Mouse (Mus musculus) small intestine, adult 2 months (tissue): ENCODE measurements around the gene Orc5. TPM values are rescaled to one million over a fixed set of nuclear protein-coding genes. Genes with fewer than 3 reads are reported as not detected.

Experiments used
- H3K27ac ChIP-seq: fragments of 200-500 bp; 2 replicates; pipeline ENCODE4 v1.5.1; 2012; ENCODE audit warnings: low read depth, low read length, control low read depth, inconsistent platforms; ENCODE audit not compliant: insufficient read depth
- H3K27me3 ChIP-seq: fragments of 200-500 bp; 2 replicates; pipeline ENCODE4 v1.6.1; 2012; ENCODE audit warnings: mild to moderate bottlenecking, moderate library complexity, low read length, inconsistent platforms; ENCODE audit not compliant: control insufficient read depth, insufficient read depth
- H3K36me3 ChIP-seq: fragments of 200-500 bp; 2 replicates; pipeline ENCODE4 v1.6.1; 2012; ENCODE audit warnings: mild to moderate bottlenecking, low read length, control low read depth, inconsistent platforms; ENCODE audit not compliant: control insufficient read depth, insufficient read depth
- H3K4me1 ChIP-seq: fragments of 200-500 bp; 2 replicates; pipeline ENCODE4 v1.6.1; 2012; ENCODE audit warnings: low read length, inconsistent platforms, mixed read lengths; ENCODE audit not compliant: control insufficient read depth, insufficient read depth, insufficient read length
- H3K4me3 ChIP-seq: fragments of 200-500 bp; 2 replicates; pipeline ENCODE4 v1.5.1; 2012; ENCODE audit warnings: low read depth, mild to moderate bottlenecking, control low read depth, inconsistent platforms, low read length, moderate library complexity
- CTCF ChIP-seq: fragments of 200-500 bp; IDR thresholded peaks from 2 replicates; pipeline ENCODE4 v1.5.1; 2012; ENCODE audit warnings: low read depth, mild to moderate bottlenecking, control low read depth, inconsistent platforms, low read length, moderate library complexity, mixed read lengths; ENCODE audit not compliant: insufficient replicate concordance, insufficient read length; ENCODE audit errors: extremely low read depth
- POLR2A ChIP-seq: fragments of 200-500 bp; IDR thresholded peaks from 2 replicates; pipeline ENCODE4 v1.6.1; 2012; ENCODE audit warnings: low read depth, mild to moderate bottlenecking, control low read depth, inconsistent platforms, low read length, moderate library complexity
- WGBS: fragments of 180-500 bp; shearing (Covaris S2); methylation state at CpG from one replicate; pipeline ENCODE4 v1.1.7; 2018; 5-methylcytosine and 5-hydroxymethylcytosine counted together
- polyA plus RNA-seq: library from polyadenylated mRNA; depleted of rRNA; stranded (reverse); fragments of >200 nt; gene quantifications from 2 replicates; pipeline ENCODE4 v1.2.3, GENCODE M21; 2012

Gene Orc5
- polyA plus RNA-seq, 1 experiment: 1.2 TPM

- 44% methylated on average over 1 of the region's 1 CpGs for WGBS
- TF ChIP-seq CTCF (no peak), POLR2A (no peak)
Measured at GRCm38 (mm10) chr5:22574161-22574560, 23.9 kb upstream of the Orc5 start.

GRCm38 (mm10) chr5:22573696-22574095, 23.5 kb upstream of the Orc5 start:
- Histone ChIP-seq H3K4me3 (no peak overlapping the region), H3K27me3 (no peaks in the 10 kb centered on the region), H3K36me3 (no peaks in the 10 kb centered on the region), H3K27ac (no peak overlapping the region), H3K4me1 (no peaks in the 10 kb centered on the region)
- 59% methylated on average over 2 of the region's 2 CpGs for WGBS
- no peak for TF ChIP-seq CTCF
- TF ChIP-seq POLR2A: no peak

More at GRCm38 (mm10) chr5:22574161-22574560, 23.9 kb upstream of the Orc5 start:
- H3K27me3 ChIP-seq: no peaks in the 10 kb centered on the region
- H3K36me3 ChIP-seq: no peaks in the 10 kb centered on the region
- no peaks in the 10 kb centered on the region for H3K4me1 ChIP-seq
- H3K27ac ChIP-seq: no peak overlapping the region
- H3K4me3 ChIP-seq: no peak overlapping the region

DNA sequence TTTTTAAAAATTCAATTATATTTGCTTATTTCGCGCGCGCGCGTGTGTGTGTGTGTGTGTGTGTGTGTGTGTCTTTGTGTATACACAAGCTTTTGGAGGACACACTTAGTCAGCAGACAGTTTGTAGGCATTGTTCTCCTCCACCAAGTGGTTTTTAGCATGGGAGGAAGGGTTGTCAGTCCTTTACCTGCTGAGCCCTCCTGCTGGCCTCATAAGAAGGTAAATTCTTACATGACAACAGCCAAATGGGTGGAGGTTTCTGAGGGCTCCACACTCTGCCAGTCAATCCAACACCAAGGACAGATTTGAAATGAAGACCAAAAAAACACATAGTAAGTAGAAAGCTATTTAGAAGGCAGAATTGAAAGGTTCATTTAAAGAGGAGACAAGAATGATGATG, 22.7 kb upstream of the Orc5 start:
- Histone ChIP-seq H3K36me3 (no peaks in the 10 kb centered on the region), H3K27ac (no peak overlapping the region), H3K4me1 (no peaks in the 10 kb centered on the region), H3K27me3 (no peaks in the 10 kb centered on the region), H3K4me3 (no peak overlapping the region)
- TF ChIP-seq CTCF (no peak), POLR2A (no peak)
- 96% methylated on average over 6 of the region's 6 CpGs for WGBS

DNA sequence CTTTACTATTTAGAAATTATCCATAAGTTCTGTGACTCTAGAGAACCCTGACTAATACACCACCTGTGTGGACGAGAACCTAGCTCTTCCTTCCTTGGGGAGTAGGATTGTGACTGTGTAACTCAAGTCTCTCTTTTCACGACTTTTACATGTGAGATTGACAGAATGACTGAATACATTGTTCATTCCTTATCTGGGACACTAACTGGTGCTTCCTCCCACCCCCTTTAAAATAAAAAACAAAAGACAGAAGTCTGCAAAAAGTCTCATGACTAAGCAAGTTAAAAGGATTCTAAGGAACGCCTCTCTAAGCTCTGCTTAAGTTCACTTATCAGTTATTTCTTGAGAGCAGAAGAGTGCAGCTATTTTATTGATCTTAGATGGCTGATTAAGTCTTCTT, 22.2 kb upstream of the Orc5 start:
- H3K36me3 ChIP-seq: no peaks in the 10 kb centered on the region
- WGBS: 66% methylated on average over 3 of the region's 3 CpGs
- no peak overlapping the region for H3K27ac ChIP-seq
- no peaks in the 10 kb centered on the region for H3K27me3 ChIP-seq
- no peaks in the 10 kb centered on the region for H3K4me1 ChIP-seq
- TF ChIP-seq POLR2A (no peak), CTCF (no peak)
- H3K4me3 ChIP-seq: no peak overlapping the region

DNA sequence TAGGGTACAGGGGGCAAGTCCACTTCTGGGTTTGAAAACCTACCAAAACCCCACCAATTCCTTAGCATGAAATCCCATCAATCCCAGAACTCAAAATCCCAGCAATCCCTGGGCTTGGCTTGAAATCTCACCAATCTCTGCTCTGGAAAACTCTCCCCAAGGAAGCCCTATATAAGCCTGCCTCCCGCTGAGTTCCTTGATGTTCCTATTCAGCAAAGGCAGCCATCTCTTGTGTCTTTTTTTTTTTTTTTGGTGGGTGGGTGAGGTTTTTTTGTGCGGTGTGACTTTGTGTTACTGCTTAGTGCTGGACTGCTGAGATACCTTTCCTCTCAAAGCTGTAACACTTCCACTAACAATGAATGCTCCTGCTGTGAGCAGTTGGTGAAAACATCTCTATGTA, 15.5 kb upstream of the Orc5 start:
- 81% methylated on average over 2 of the region's 2 CpGs for WGBS
- Histone ChIP-seq H3K4me1 (no peaks in the 10 kb centered on the region), H3K27me3 (no peaks in the 10 kb centered on the region), H3K36me3 (no peaks in the 10 kb centered on the region), H3K27ac (no peak overlapping the region), H3K4me3 (no peak overlapping the region)
- TF ChIP-seq POLR2A (no peak), CTCF (no peak)

DNA sequence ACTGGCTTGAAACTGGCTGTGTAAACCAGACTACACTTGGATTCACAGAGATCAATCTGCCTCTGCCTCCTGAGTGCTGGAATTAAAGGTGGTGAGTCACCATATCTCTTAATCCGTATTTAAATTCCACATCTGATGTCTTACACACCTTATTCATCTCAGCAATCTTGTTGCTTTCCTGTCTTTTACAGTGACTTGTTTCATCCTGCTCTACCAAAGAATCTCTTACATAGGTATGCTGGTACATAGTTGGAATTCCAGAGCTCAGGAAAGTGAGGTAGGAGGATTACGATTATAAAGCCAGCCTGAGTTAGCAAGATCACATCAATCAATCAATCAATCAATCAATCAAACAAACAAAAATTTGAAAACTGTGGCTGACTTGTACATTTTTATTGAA, 9.6 kb upstream of the Orc5 start:
- Histone ChIP-seq H3K4me3 (no peak overlapping the region), H3K36me3 (0 out of 2 replicates have a peak, but pooled peaks cover 1% of the 10 kb centered on the region), H3K27ac (no peak overlapping the region), H3K27me3 (no peaks in the 10 kb centered on the region), H3K4me1 (no peaks in the 10 kb centered on the region)
- TF ChIP-seq POLR2A (no peak), CTCF (no peak)
- WGBS: 70% methylated on average over 2 of the region's 2 CpGs

DNA sequence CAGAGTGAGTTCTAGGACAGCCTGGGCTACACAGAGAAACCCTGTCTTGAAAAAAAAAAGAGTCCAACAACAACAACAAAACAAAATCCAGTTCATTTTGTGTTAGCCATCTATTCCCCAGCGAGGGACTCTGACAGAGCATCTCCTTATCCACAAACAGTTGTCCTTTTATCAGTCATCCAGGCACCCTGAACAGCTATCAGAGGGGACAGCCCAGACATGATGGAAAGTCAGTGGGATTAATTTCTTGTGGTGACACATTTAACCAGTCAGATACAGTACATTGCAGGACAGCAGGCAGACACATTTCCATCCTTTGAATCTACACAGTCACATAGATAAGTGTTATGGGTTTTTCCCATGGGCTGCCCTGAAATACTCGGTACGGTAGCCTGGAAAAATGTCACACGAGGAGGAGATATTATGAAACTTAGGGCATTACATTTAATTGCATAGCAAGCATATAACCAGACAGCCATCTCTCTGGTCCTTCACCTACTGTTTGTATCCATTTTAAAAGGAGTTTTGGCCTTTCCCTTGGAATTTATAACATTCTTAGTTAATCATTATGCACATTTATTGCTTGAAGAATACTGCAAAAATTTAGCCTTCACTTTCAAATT, 7.4 kb upstream of the Orc5 start:
- WGBS: 51% methylated on average over 4 of the region's 4 CpGs
- TF ChIP-seq POLR2A (no peak), CTCF (no peak)

DNA sequence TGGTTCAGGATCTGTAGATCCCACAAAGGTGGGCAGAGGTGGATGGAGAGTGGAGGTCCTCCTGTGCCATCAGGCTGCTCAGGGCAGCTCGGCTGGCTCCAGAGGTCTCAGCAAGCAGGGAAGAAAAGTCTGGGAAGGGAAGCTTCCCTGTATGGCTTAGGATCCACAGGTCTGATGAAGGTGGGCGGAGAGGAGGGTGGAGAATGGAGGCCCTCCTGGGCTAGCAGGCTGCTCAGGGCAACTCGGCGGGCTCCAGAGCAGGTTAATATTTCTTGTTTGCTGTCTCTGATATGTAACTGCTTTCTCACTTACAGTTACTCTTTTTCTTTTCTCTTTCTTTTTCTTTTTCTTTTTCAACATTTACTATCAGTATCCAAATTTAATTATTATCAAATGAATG, 6.5 kb upstream of the Orc5 start:
- TF ChIP-seq CTCF (no peak), POLR2A (no peak)
- WGBS: 88% methylated on average over 4 of the region's 4 CpGs
- H3K4me3 ChIP-seq: no peak overlapping the region
- H3K27ac ChIP-seq: no peak overlapping the region
- H3K27me3 ChIP-seq: no peaks in the 10 kb centered on the region
- H3K4me1 ChIP-seq: no peaks in the 10 kb centered on the region
- 0 out of 2 replicates have a peak, but pooled peaks cover 1% of the 10 kb centered on the region for H3K36me3 ChIP-seq

More for the DNA sequence above, 7.4 kb upstream of the Orc5 start:
- Histone ChIP-seq H3K27ac (no peak overlapping the region), H3K36me3 (0 out of 2 replicates have a peak, but pooled peaks cover 1% of the 10 kb centered on the region), H3K4me3 (no peak overlapping the region), H3K27me3 (no peaks in the 10 kb centered on the region), H3K4me1 (no peaks in the 10 kb centered on the region)
